Mouse (Mus musculus): ENCODE results near the gene Gon4l.
A peak's percentile ranks its signal among the peaks of the same experiment; 100 is the strongest.

Gon4l gene

GRCm38 (mm10) chr3:88912585-88912984 lies 77.6 kb downstream of the Gon4l start:
- DNase-seq (ENCODE audit: low spot score in 2 of 2), result no peak

- peak; percentile 92 to 96 for DNase-seq (ENCODE audit: low spot score in 2 of 2)
Measured at GRCm38 (mm10) chr3:88913511-88914383, 78.7 kb downstream of the Gon4l start, which contains the start of gene Msto1. Gene Msto1 (minus strand): TSS chr3:88913999.

GRCm38 (mm10) chr3:88914384-88914810 lies 79.4 kb downstream of the Gon4l start:
- DNase-seq (ENCODE audit: low spot score in 2 of 2), result no peak

- no peak for DNase-seq (ENCODE audit: low spot score in 2 of 2)
Measured at GRCm38 (mm10) chr3:88918981-88919380, 84.0 kb downstream of the Gon4l start.

GRCm38 (mm10) chr3:88921411-88921810 lies 86.4 kb downstream of the Gon4l start:
- DNase-seq (ENCODE audit: low spot score in 2 of 2), result no peak

GRCm38 (mm10) chr3:88923989-88924591 lies 89.1 kb downstream of the Gon4l start:
- no peak for DNase-seq (ENCODE audit: low spot score in 2 of 2)

GRCm38 (mm10) chr3:88925651-88926050 lies 90.6 kb downstream of the Gon4l start:
- no peak for DNase-seq (ENCODE audit: low spot score in 2 of 2)

GRCm38 (mm10) chr3:88929501-88929900 lies 94.5 kb downstream of the Gon4l start:
- DNase-seq (ENCODE audit: low spot score in 2 of 2), result no peak

- no peak for DNase-seq (ENCODE audit: low spot score in 2 of 2)
Measured at GRCm38 (mm10) chr3:88939071-88939470, 104.0 kb downstream of the Gon4l start.

- no peak for DNase-seq (ENCODE audit: low spot score in 2 of 2)
Measured at GRCm38 (mm10) chr3:88939749-88940148, 104.7 kb downstream of the Gon4l start.

- DNase-seq (ENCODE audit: low spot score in 2 of 2), result no peak
Measured at GRCm38 (mm10) chr3:88942316-88942880, 107.4 kb downstream of the Gon4l start.

- no peak for DNase-seq (ENCODE audit: low spot score in 2 of 2)
Measured at GRCm38 (mm10) chr3:88944109-88944508, 109.1 kb downstream of the Gon4l start.

GRCm38 (mm10) chr3:88949786-88950575 lies 115.0 kb downstream of the Gon4l start:
- peak; percentile 89 to 93 for DNase-seq (ENCODE audit: low spot score in 2 of 2)

- DNase-seq (ENCODE audit: low spot score in 2 of 2), result peak; percentile 77 to 90
Measured at GRCm38 (mm10) chr3:88950576-88951326, 115.7 kb downstream of the Gon4l start, which contains the start of the genes Ash1l and Dap3. Gene Ash1l (plus strand): TSS chr3:88950622. Gene Dap3 (minus strand): TSS chr3:88951181.

- no peak for DNase-seq (ENCODE audit: low spot score in 2 of 2)
Measured at GRCm38 (mm10) chr3:88951327-88951800, 116.3 kb downstream of the Gon4l start.

GRCm38 (mm10) chr3:88953246-88953645 lies 118.2 kb downstream of the Gon4l start:
- DNase-seq (ENCODE audit: low spot score in 2 of 2), result no peak

GRCm38 (mm10) chr3:88953736-88954135 lies 118.7 kb downstream of the Gon4l start:
- DNase-seq (ENCODE audit: low spot score in 2 of 2), result no peak
